In the genomic region with DNA sequence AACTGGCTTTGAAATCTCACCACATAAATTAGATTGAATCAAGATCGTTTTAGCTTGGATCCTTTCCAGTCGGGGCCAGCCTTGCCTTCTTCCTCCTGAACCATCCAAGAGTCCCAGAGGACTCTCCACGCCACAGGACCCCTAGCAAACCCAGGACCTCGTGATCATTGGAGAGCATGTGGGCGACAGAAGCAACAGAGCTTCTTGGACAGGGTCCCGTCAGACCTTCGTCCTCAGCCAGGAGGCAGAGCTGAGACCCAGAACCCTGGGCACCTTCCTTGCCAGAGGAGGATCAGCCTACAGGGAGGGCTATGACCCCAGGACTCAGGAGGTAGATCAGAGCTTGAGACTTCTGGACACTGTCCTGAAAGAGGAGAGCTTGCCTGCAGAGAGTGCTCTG, we compare ENCODE assay signal across 17 mouse cellular contexts.
DNase-seq lines count a peak whose midpoint lies in the region; TF ChIP-seq lines count a peak whose summit lies in the region.
"Had no signal": no experiment of that assay in that cellular context is flagged by ENCODE, and none has a peak within 500 bp of the region (broad histone marks: within the 10 kb centered on the region; RNA-seq: fewer than 3 reads in every experiment).

No protein-coding gene starts in this region.

- 19% methylated on average over 7 of the region's 7 CpGs for WGBS in cerebellum, adult 2 months

- no peaks in the 10 kb centered on the region for H3K27me3 ChIP-seq in cerebellum, adult 2 months (ENCODE audit: control insufficient read depth, insufficient read depth, low read length)
- H3K27me3 ChIP-seq: embryonic facial prominence, embryonic 13.5 days; embryonic facial prominence, embryonic 15.5 days; forebrain, embryonic 12.5 days had no signal

- intact Hi-C loops in left cerebral cortex, postnatal 4 days (cut with DNase I), result no loop called here

- H3K4me1 ChIP-seq in cerebellum, adult 2 months (ENCODE audit: control insufficient read depth, insufficient read depth, low read length), result no peaks in the 10 kb centered on the region
- H3K4me1 ChIP-seq: embryonic facial prominence, embryonic 13.5 days; embryonic facial prominence, embryonic 15.5 days; forebrain, embryonic 10.5 days; forebrain, embryonic 12.5 days had no signal

- no peak for TF ChIP-seq CTCF in cerebellum, adult 2 months (IDR thresholded peaks at IDR 0.05; ENCODE audit: borderline replicate concordance, insufficient read depth, low read depth, low read length)

- no peak for TF ChIP-seq POLR2A in cerebellum, adult 2 months (IDR thresholded peaks at IDR 0.05; ENCODE audit: borderline replicate concordance, insufficient read depth, low read length)

- H3K27ac ChIP-seq in cerebellum, adult 2 months (ENCODE audit: insufficient read depth, low read length), result no peak overlapping the region
- H3K27ac ChIP-seq: embryonic facial prominence, embryonic 13.5 days; embryonic facial prominence, embryonic 15.5 days; forebrain, embryonic 10.5 days; forebrain, embryonic 12.5 days had no signal

- no peak overlapping the region for H3K4me3 ChIP-seq in cerebellum, adult 2 months (replicated peaks; ENCODE audit: insufficient read depth, low read depth, low read length)
- H3K4me3 ChIP-seq: embryonic facial prominence, embryonic 13.5 days; embryonic facial prominence, embryonic 15.5 days; erythroblast, embryonic 14.5 days; forebrain, embryonic 10.5 days; forebrain, embryonic 12.5 days had no signal

- DNase-seq in cerebellum, postnatal 14 days, result peak; percentile 7 to 9
- DNase-seq in cerebellum, adult 2 months, result no peak
- DNase-seq in left cerebral cortex, postnatal 4 days, result peak; percentile 45
- no peak for DNase-seq in left cerebral cortex, adult 8-10 months (ENCODE audit: low spot score in 2 of 2)
- DNase-seq: adrenal gland, adult 2 months; adrenal gland, postnatal 10 days; adrenal gland, postnatal 25 days; cerebellum, adult 11 months; cerebellum, adult 18-20 months; cerebellum, adult 9-10 months; cerebellum, postnatal 36 days; embryo, embryonic 11 days had no signal

Comparison
In these comparisons a context has a peak if more than half of its experiments do, and no peak if none do; other contexts are left out.
1. DNase-seq: peak in cerebellum, postnatal 14 days (2 of 2) and left cerebral cortex, postnatal 4 days (single experiment); none in cerebellum, adult 2 months (0 of 2) and left cerebral cortex, adult 8-10 months (0 of 2).